Mouse (Mus musculus): ENCODE results near the gene Pkig.

GRCm38 (mm10) chr2:163660103-163660701, 2.0 kb downstream of the Pkig start:
- TF ChIP-seq CTCF (IDR thresholded peaks at IDR 0.05; ENCODE audit: low read depth, low read length) (no peak), EP300 (IDR thresholded peaks at IDR 0.05; ENCODE audit: insufficient read depth, low read depth, low read length) (no peak), POLR2A (IDR thresholded peaks at IDR 0.05; ENCODE audit: insufficient read depth, low read length) (no peak)
